Mouse (Mus musculus) testis, adult 2 months (tissue): ENCODE results near the gene Zic1. TPM values are rescaled to one million over a fixed set of nuclear protein-coding genes. Genes with fewer than 3 reads are reported as not detected.
A peak's percentile ranks its signal among the peaks of the same experiment; 100 is the strongest.

Experiments
- H3K27ac ChIP-seq: fragments of 200-500 bp; 2 replicates; pipeline ENCODE4 v1.5.1; 2012; ENCODE audit warnings: low read depth, low read length; ENCODE audit not compliant: control insufficient read depth, insufficient read depth
- H3K27me3 ChIP-seq: fragments of 200-500 bp; 2 replicates; pipeline ENCODE4 v1.6.1; 2012; ENCODE audit warnings: mild to moderate bottlenecking, low read length, moderate library complexity; ENCODE audit not compliant: control insufficient read depth, insufficient read depth
- H3K36me3 ChIP-seq: fragments of 200-500 bp; 2 replicates; pipeline ENCODE4 v1.6.1; 2012; ENCODE audit warnings: mild to moderate bottlenecking, low read length; ENCODE audit not compliant: control insufficient read depth, insufficient read depth
- H3K4me1 ChIP-seq: fragments of 200-500 bp; 2 replicates; pipeline ENCODE4 v1.6.1; 2012; ENCODE audit warnings: low read length; ENCODE audit not compliant: control insufficient read depth, insufficient read depth
- H3K4me3 ChIP-seq: fragments of 200-500 bp; 2 replicates; pipeline ENCODE4 v1.5.1; 2012; ENCODE audit warnings: low read depth, mild to moderate bottlenecking, low read length, moderate library complexity, mixed read lengths; ENCODE audit not compliant: control insufficient read depth
- CTCF ChIP-seq: fragments of 200-500 bp; IDR thresholded peaks from 2 replicates; pipeline ENCODE4 v1.5.1; 2012; ENCODE audit warnings: low read depth, mild to moderate bottlenecking, inconsistent platforms, low read length, moderate library complexity; ENCODE audit not compliant: control insufficient read depth, insufficient read depth, insufficient replicate concordance
- POLR2A ChIP-seq: fragments of 200-500 bp; IDR thresholded peaks from 2 replicates; pipeline ENCODE4 v1.6.1; 2012; ENCODE audit warnings: low read depth, mild to moderate bottlenecking, inconsistent platforms, low read length, moderate library complexity; ENCODE audit not compliant: control insufficient read depth
- polyA plus RNA-seq: library from polyadenylated mRNA; depleted of rRNA; stranded (reverse); fragments of >200 nt; gene quantifications from 2 replicates; pipeline ENCODE4 v1.2.3, GENCODE M21; 2012

Gene Zic1
- polyA plus RNA-seq, 1 experiment = 0.86 TPM

DNA sequence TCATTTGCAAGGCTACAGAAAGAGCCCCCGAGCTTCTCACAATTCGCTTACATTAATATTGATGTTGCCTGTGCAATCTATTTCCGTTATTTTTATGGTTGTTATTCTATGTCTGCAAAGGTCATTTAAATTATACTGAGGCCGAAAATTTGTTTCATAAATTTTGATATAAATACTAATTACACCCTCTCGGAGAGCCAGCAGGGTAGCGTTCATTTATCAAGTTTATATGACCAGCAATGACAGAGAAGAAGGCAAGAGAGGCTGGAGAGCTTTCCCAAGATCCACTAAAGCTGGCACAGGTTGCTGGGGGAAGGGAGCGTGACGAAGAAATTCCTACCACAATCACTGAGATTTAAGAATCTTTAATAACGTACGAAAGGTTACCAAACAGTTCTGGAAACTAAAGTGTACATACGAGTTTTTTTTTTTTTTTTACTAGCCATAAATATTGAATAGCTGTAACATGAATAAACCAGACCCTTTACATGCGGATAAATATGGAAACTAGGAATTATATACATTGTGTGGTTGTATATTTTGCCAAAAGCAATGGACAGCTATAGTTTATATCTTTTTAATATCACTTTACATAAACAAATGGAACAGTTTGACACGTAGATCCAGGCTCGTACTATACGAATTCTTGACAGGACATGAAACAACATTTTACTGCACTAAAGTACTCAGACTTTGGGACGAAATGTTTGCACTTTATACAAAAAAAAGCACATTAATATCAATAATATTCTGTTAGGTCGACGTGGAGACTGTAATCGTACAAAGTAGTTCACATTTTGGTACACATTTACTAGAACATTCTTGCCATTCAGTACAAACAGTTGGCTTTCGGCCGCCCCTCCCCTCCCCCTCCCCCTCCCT, 5.2 kb downstream of the Zic1 start:
- Histone ChIP-seq H3K36me3 (no peaks in the 10 kb centered on the region), H3K4me1 (peaks cover 17% of the 10 kb centered on the region), H3K27me3 (peaks cover 15% of the 10 kb centered on the region), H3K4me3 (no peak overlapping the region), H3K27ac (no peak overlapping the region)
- no peak for TF ChIP-seq CTCF
- TF ChIP-seq POLR2A = no peak

GRCm38 (mm10) chr9:91358851-91359687, 6.5 kb downstream of the Zic1 start:
- peaks cover 19% of the 10 kb centered on the region for H3K4me1 ChIP-seq
- no peak overlapping the region for H3K4me3 ChIP-seq
- H3K27me3 ChIP-seq = peaks cover 10% of the 10 kb centered on the region
- H3K36me3 ChIP-seq = no peaks in the 10 kb centered on the region
- no peak overlapping the region for H3K27ac ChIP-seq
- no peak for TF ChIP-seq CTCF
- TF ChIP-seq POLR2A = no peak

DNA sequence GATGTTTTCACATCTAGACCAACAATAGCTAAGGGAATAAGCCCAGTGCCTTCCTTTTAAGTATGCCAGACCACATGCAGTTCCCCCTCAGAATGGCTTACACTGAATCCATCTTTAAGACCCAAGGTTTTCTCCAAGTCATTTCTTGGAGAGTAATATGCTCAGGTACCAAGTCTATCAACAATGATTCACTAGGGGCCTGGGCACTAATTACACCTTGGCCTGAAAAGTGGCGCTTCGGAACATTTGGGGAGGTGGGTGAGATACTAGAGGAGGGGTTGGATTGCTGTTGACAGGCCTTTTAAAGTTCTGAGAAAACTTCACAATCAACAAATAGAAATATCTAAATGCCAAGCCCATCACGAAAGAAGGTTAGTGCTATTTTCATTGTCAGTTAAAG, 8.3 kb downstream of the Zic1 start:
- peaks cover 3% of the 10 kb centered on the region for H3K27me3 ChIP-seq
- H3K4me3 ChIP-seq = no peak overlapping the region
- H3K4me1 ChIP-seq = peaks cover 24% of the 10 kb centered on the region

GRCm38 (mm10) chr9:91356353-91356740, 9.3 kb downstream of the Zic1 start:
- H3K27ac ChIP-seq = no peak overlapping the region
- no peaks in the 10 kb centered on the region for H3K36me3 ChIP-seq
- no peak for TF ChIP-seq CTCF
- no peak for TF ChIP-seq POLR2A
- no peak overlapping the region for H3K4me3 ChIP-seq
- H3K4me1 ChIP-seq = peaks cover 20% of the 10 kb centered on the region
- H3K27me3 ChIP-seq = no peaks in the 10 kb centered on the region; the same call in 1 of the 2 replicates

More for the DNA sequence above, 8.3 kb downstream of the Zic1 start:
- Histone ChIP-seq H3K36me3 (no peaks in the 10 kb centered on the region), H3K27ac (no peak overlapping the region)
- TF ChIP-seq CTCF (no peak), POLR2A (no peak)

DNA sequence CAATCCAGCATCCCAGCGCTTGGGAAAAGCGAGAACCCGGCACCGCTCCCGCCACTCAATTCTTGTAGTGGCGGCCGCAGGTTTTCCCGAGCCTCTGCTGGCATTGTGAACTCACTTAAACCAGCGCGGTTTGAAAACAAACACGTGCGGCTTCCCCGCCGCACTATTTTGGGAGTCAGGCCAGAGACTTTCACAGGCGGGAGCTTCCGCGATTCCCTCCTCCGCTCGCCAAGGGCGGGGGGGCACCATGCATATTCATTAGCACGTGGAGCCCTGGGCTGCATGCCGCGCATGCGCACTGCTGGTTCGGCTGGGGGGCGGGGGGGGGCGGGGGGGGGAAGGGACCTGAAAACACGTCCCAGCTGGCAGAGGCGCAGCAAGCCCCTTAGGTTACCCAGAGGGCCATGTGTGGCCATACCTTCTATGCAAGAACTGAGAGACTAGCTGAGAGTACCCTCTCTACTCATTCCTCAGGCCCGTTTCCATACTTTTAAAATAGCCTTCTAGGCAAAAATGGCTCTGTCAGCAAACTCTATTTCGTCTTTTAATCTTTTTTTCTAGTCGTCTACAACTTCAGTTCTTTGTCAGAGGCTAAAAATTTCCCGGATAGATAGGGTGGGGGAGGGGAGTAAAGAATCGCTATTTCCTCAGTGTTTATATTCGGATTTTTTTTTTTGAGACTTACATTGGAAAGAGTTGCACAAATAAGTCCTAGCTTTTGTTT, 9.8 kb downstream of the Zic1 start:
- H3K27me3 ChIP-seq = no peaks in the 10 kb centered on the region; the same call in 1 of the 2 replicates
- peak overlapping the region; percentile 78 for H3K4me3 ChIP-seq
- TF ChIP-seq POLR2A (no peak), CTCF (no peak)
- H3K27ac ChIP-seq = no peak overlapping the region
- H3K4me1 ChIP-seq = peaks cover 23% of the 10 kb centered on the region
- no peaks in the 10 kb centered on the region for H3K36me3 ChIP-seq

DNA sequence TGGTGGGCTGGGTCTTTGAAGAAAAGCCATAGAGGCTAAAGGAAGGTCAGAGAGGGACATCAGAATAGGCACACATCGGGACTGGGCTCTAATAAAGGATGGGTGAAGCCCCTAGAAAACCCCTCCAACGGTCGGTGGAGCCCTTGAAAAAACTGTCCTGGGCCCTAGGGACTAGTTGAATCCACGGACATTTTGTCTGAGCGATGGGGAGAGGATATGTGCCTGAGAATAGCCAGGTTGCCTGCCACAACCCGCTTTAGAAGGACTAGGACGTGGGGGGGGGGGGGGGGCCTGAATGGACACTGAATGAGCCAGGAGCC, 10.4 kb downstream of the Zic1 start:
- TF ChIP-seq POLR2A (no peak), CTCF (no peak)
- H3K4me3 ChIP-seq = peak overlapping the region; percentile 16

More for the DNA sequence above, 10.4 kb downstream of the Zic1 start:
- Histone ChIP-seq H3K4me1 (peaks cover 24% of the 10 kb centered on the region), H3K27ac (no peak overlapping the region), H3K36me3 (no peaks in the 10 kb centered on the region), H3K27me3 (no peaks in the 10 kb centered on the region; the same call in 1 of the 2 replicates)
